Mouse (Mus musculus): ENCODE measurements at regions not wholly inside any gene's neighbourhood (a gene's known extent, or its start where the extent isn't known, plus 50 kb on each side); places are given as distances from the start of the nearest gene placed in this dataset.
"Not testable (repeated sequence)": the region's sequence is repeated elsewhere in the genome, so short reads cannot be mapped to it uniquely, and the experiment has no call there.

DNA sequence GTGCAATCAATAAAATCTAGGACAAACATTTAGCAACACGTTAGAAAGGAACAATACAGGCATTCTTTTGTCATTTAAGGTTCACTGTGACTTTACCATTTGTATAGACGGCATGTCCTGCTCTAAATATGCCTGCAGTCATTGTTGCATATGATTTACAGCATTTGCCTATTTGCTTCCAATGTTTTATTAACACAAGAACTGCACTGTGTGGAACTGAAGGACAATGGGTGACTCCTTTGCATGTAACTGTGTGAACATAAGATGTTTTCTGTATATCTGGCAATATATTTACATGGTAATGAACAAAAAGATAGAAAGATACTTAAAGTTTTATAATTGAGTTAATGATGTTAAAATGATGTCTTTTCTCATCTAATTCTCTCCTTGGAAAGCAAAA, 57.1 kb downstream of the Pou4f1 start:
- WGBS: 5% methylated on average over 2 of the region's 2 CpGs
- H3K4me2 ChIP-seq (replicated peaks): no peak overlapping the region
- H3K4me1 ChIP-seq: peaks cover 6% of the 10 kb centered on the region; the same call in 1 of the 2 replicates
- H3K27ac ChIP-seq: no peak overlapping the region
- no peaks in the 10 kb centered on the region for H3K9me3 ChIP-seq
- H3K27me3 ChIP-seq (replicated peaks): no peaks in the 10 kb centered on the region
- ATAC-seq (ENCODE audit: low FRiP score, low read depth): peak; percentile 53; the same call in 1 of the 2 replicates
- H3K4me3 ChIP-seq: no peak overlapping the region
- H3K9ac ChIP-seq: no peak overlapping the region
- H3K36me3 ChIP-seq: no peaks in the 10 kb centered on the region

DNA sequence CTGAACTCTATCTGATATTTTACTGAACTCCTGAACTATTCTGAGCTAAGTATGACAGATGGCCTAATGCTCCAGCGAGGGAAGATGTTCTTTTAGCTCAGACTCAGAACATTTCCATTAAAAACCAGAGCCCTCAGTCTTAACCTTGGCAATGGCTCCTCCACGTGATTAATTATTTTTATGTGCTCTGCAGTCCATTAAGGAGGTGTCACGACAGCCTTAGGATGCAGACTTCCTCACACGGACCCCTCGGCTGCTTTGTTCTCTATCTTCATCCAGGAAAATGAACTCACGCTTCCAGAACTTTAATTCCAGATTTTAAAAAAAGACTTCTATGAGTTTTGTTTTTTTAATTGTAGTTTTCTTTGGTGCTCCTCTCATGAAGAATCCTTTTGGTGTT, 57.5 kb downstream of the Pou4f1 start:
- no peaks in the 10 kb centered on the region for H3K9me3 ChIP-seq
- WGBS: 13% methylated on average over 6 of the region's 6 CpGs
- H3K4me2 ChIP-seq (replicated peaks): no peak overlapping the region
- H3K4me1 ChIP-seq: peaks cover 6% of the 10 kb centered on the region; the same call in 1 of the 2 replicates
- H3K4me3 ChIP-seq: no peak overlapping the region
- ATAC-seq (ENCODE audit: low FRiP score, low read depth): peak; percentile 72; the same call in 1 of the 2 replicates
- no peak overlapping the region for H3K9ac ChIP-seq
- H3K36me3 ChIP-seq: no peaks in the 10 kb centered on the region
- no peak overlapping the region for H3K27ac ChIP-seq
- H3K27me3 ChIP-seq (replicated peaks): no peaks in the 10 kb centered on the region

DNA sequence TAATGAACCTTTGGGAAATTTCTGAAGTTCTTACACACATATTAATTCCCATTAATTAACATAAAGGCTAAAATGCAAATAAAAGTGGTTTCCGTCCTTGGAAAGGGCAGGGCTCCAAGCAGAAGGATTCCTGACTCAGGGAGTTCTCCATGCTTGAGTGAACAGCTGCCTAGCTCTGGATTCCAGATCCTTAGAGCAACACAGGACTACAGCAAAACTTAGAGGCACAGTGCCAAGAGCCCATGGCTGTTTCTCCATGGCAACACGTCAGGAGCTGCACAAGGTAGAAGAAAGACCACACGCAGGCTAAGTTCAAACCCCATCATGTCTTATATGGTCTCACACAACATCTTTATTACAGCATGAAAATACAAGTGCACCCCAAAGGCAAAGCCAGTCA, 61.7 kb downstream of the Pou4f1 start:
- peaks cover 6% of the 10 kb centered on the region; the same call in 1 of the 2 replicates for H3K4me1 ChIP-seq
- H3K4me2 ChIP-seq (replicated peaks): no peak overlapping the region
- no peaks in the 10 kb centered on the region for H3K27me3 ChIP-seq (replicated peaks)
- no peak overlapping the region for H3K27ac ChIP-seq
- H3K9me3 ChIP-seq: no peaks in the 10 kb centered on the region
- no peak overlapping the region for H3K9ac ChIP-seq
- no peak for ATAC-seq (ENCODE audit: low FRiP score, low read depth)
- no peak overlapping the region for H3K4me3 ChIP-seq
- no peaks in the 10 kb centered on the region for H3K36me3 ChIP-seq
- 72% methylated on average over 3 of the region's 3 CpGs for WGBS

DNA sequence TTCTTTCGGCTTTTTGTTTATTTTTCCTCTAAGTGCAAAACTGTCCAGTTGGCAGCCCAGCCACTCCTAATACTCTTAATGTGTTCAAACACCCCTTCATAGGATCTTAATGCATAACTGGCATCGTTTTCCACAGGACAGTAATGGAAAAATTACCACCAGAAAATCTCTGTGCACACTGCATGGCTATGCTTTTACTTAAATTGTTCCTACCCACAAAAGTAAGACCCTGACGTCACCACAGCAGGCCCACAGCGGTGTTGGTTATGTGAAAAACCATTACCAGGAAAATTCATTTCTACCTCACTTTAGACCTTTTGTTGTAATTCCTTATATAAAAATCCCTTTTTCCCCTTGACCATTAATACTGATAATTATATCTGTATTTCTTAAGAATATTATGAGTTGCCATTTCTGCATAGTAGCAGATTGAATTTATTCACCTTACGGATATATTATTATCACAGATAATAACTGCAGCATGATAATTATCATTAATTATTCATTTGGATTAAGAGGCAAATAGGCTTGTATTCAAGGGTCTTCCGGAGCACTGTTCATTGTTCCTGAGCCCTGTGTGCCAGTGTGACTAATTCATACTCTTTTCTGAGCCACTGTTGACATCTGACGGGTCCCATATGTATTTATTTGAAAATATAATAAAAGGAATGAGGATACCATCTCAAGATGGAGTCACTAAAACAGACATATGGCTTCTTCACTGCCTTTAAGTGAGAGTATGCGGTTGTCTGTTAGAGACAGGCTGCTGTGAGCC, 78.3 kb downstream of the Pou4f1 start:
- WGBS: 72% methylated on average over 8 of the region's 8 CpGs
- no peak overlapping the region for H3K27ac ChIP-seq
- ATAC-seq (ENCODE audit: low FRiP score, low read depth): no peak

DNA sequence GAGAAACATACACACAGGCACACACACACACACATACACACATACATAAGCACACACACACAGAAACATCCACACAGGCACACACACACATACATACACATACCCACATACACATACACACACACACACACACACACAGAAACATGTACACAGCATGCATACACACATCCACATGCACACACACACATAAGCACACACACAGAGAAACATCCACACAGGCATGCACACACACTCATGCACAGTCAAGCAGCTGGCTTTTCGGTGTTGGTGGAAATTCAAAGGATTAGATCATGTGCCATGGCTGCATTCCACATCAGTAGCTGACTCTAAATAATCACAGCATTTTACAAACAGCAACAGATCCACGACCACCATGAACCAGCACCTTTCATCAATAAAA, 78.9 kb downstream of the Pou4f1 start:
- H3K4me2 ChIP-seq (replicated peaks): no peak overlapping the region
- H3K27ac ChIP-seq: no peak overlapping the region
- H3K36me3 ChIP-seq: no peaks in the 10 kb centered on the region
- 80% methylated on average over 2 of the region's 2 CpGs for WGBS
- no peak overlapping the region for H3K9ac ChIP-seq
- no peaks in the 10 kb centered on the region for H3K4me1 ChIP-seq
- ATAC-seq (ENCODE audit: low FRiP score, low read depth): no peak
- H3K9me3 ChIP-seq: no peaks in the 10 kb centered on the region
- H3K27me3 ChIP-seq (replicated peaks): no peaks in the 10 kb centered on the region
- H3K4me3 ChIP-seq: no peak overlapping the region

More for the DNA sequence above, 78.3 kb downstream of the Pou4f1 start:
- Histone ChIP-seq H3K27me3 (replicated peaks) (no peaks in the 10 kb centered on the region), H3K9me3 (no peaks in the 10 kb centered on the region), H3K4me1 (no peaks in the 10 kb centered on the region), H3K4me2 (replicated peaks) (no peak overlapping the region), H3K4me3 (no peak overlapping the region), H3K9ac (no peak overlapping the region), H3K36me3 (no peaks in the 10 kb centered on the region)

DNA sequence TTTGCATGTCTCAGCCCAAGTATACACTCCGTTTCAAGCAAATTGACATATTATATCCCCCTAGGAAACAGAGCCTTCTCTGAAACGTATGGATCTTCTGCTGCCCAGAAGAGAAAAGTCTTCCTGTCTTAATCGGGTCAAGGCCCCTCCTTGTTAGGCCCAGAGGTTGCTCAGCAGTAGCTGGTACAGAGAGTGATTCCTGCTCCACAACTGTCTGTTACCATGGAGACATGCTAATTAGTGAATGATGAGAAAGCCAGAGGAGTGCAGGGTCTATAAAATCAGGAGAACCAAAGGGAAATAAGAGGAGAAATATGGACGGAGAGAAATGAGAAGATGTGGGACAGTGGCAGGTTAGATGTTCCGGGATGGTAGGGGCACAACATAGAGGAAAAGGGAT, 86.8 kb downstream of the Pou4f1 start:
- H3K27me3 ChIP-seq (replicated peaks): no peaks in the 10 kb centered on the region
- H3K4me1 ChIP-seq: peaks cover 3% of the 10 kb centered on the region; the same call in 1 of the 2 replicates
- H3K4me2 ChIP-seq (replicated peaks): no peak overlapping the region
- ATAC-seq (ENCODE audit: low FRiP score, low read depth): peak; percentile 71; the same call in 1 of the 2 replicates
- H3K36me3 ChIP-seq: no peaks in the 10 kb centered on the region
- 53% methylated on average over 5 of the region's 5 CpGs for WGBS
- H3K27ac ChIP-seq: no peak overlapping the region
- no peak overlapping the region for H3K4me3 ChIP-seq
- H3K9me3 ChIP-seq: no peaks in the 10 kb centered on the region
- H3K9ac ChIP-seq: no peak overlapping the region

DNA sequence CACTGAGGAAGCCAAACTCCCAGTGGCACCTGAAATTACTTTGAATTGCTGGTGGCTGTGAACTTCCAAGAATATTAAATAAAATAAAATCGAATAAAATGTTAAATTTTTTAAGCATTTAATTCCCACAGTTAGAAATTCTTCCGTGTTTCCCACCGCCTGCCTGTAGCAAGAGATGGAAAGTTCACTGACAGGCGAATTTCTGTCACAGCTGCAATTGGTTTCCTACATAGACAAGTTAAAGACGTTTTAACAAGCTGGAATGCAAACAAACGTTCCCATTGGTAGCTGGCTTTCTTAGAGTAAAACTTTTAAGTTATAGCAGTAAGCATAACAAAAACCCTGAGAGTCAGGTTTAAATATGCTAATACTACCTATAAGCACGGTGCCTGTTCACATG, 95.0 kb downstream of the Pou4f1 start:
- no peaks in the 10 kb centered on the region for H3K36me3 ChIP-seq
- no peak for ATAC-seq (ENCODE audit: low FRiP score, low read depth)
- WGBS: 80% methylated on average over 7 of the region's 7 CpGs

DNA sequence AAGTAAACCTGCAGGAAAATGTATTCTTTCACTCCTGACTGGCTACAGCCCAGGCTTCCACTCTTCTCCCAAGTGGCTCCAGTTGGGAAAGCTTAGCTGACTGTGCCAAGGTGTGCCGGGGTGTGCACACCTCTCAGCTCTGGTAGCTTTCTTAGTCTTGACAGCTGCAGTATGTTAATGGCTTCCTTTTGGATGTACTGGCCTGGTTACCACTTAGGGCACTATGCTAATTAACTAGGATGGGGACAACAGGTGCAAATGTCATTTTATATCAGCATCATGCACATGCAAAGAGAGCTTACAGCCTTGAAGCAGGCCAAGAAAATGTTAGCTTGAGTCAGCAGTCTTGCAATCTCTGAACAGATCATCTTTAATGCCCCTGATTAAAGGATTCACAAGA, 111.2 kb downstream of the Pou4f1 start:
- WGBS: 75% methylated on average over 1 of the region's 1 CpGs
- H3K4me3 ChIP-seq: no peak overlapping the region
- H3K4me1 ChIP-seq: no peaks in the 10 kb centered on the region
- no peak overlapping the region for H3K9ac ChIP-seq
- no peak overlapping the region for H3K4me2 ChIP-seq (replicated peaks)
- H3K27me3 ChIP-seq (replicated peaks): no peaks in the 10 kb centered on the region
- no peak for ATAC-seq (ENCODE audit: low FRiP score, low read depth)
- no peak overlapping the region for H3K27ac ChIP-seq
- no peaks in the 10 kb centered on the region for H3K36me3 ChIP-seq
- no peaks in the 10 kb centered on the region for H3K9me3 ChIP-seq

More for the DNA sequence above, 95.0 kb downstream of the Pou4f1 start:
- no peak overlapping the region for H3K4me3 ChIP-seq
- no peak overlapping the region for H3K9ac ChIP-seq
- H3K27me3 ChIP-seq (replicated peaks): no peaks in the 10 kb centered on the region
- H3K4me2 ChIP-seq (replicated peaks): no peak overlapping the region
- H3K4me1 ChIP-seq: no peaks in the 10 kb centered on the region
- H3K9me3 ChIP-seq: no peaks in the 10 kb centered on the region
- no peak overlapping the region for H3K27ac ChIP-seq

DNA sequence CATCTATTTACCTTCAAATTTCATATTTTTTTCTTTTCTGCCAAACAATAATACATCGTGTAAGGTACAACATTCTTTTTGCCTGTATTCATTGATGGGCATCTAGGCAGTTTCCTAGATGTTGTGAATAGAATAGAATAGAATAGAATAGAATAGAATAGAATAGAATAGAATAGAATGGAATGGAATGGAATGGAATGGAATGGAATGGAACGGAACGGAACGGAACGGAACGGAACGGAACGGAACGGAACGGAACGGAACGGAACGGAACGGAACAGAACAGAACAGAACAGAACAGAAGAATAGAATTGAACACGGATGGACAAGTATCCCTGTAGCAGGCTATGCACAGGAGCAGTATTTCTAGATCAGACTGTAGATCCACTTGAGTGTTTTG, 131.0 kb downstream of the Pou4f1 start:
- not testable (repeated sequence) for H3K27me3 ChIP-seq (replicated peaks); H3K4me2 ChIP-seq (replicated peaks); H3K36me3 ChIP-seq; H3K4me1 ChIP-seq; ATAC-seq (ENCODE audit: low FRiP score, low read depth); H3K9me3 ChIP-seq; H3K27ac ChIP-seq; H3K9ac ChIP-seq; H3K4me3 ChIP-seq
- WGBS: 94% methylated on average over 15 of the region's 15 CpGs

DNA sequence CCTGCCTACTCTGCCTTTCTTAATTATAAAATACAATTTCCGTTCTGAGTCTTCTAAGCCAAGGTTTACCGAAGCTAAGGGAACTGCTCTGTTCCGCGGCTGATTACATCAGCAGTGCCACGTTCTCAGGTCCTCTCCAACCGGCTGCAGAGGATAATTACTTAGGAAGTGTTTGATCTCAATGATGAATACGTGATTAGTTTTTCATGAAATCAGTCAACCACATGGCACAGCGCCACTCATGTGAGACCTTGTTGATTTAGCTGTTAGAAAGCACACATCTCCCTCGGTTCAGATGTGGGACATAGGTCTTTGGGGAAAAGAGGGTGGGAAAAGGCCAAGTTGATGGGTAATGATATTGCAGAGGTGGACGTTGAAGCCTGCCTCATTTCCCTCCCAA, 141.7 kb downstream of the Pou4f1 start:
- no peak overlapping the region for H3K27ac ChIP-seq
- no peaks in the 10 kb centered on the region for H3K27me3 ChIP-seq (replicated peaks)
- H3K4me3 ChIP-seq: no peak overlapping the region
- H3K9ac ChIP-seq: no peak overlapping the region
- no peaks in the 10 kb centered on the region for H3K36me3 ChIP-seq
- H3K4me2 ChIP-seq (replicated peaks): no peak overlapping the region
- no peaks in the 10 kb centered on the region for H3K4me1 ChIP-seq
- H3K9me3 ChIP-seq: no peaks in the 10 kb centered on the region
- 66% methylated on average over 10 of the region's 10 CpGs for WGBS
- ATAC-seq (ENCODE audit: low FRiP score, low read depth): no peak

DNA sequence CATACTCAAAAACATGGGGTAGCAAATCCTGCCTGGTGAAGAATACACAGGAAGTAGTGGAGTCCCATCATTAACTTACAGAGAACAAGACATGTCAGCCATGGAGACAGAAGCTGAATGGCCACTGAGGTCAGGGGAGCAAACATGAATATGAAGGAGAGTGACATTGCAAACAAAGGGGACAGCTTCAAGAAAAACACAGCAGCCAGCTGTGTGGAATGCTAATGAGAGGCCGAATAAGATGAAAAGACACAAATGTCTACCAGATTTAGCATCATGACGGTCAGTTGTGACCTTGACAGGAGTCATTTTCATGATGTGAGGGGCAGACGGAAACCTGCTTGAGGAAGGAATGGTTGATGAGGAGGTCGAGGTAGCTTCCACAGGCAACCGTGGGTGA, 167.7 kb downstream of the Pou4f1 start:
- H3K4me1 ChIP-seq: peaks cover 10% of the 10 kb centered on the region; the same call in 1 of the 2 replicates
- no peak for ATAC-seq (ENCODE audit: low FRiP score, low read depth)
- no peaks in the 10 kb centered on the region for H3K9me3 ChIP-seq
- H3K9ac ChIP-seq: no peak overlapping the region
- no peak overlapping the region for H3K4me3 ChIP-seq
- H3K27ac ChIP-seq: no peak overlapping the region
- H3K36me3 ChIP-seq: no peaks in the 10 kb centered on the region
- WGBS: 53% methylated on average over 5 of the region's 5 CpGs
- H3K4me2 ChIP-seq (replicated peaks): no peak overlapping the region
- H3K27me3 ChIP-seq (replicated peaks): no peaks in the 10 kb centered on the region

DNA sequence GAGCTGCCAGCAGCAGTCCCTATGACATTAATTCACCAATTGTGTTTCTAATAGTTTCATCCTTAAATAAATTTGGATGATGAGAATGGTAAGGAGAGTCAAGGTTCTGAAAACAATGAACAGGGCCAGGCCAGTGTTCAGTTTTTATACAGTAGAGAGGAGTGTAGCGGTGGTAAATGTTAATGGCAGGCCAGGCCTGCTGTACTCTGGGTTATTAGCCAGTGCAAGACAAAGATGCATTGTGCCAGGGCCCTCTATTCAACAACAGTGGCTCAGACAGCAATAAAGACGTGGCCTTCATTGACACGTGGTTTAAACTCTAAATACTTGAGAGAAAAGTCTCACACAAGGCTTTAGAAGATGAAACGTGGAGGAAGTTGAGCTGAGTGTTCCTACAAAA, 169.5 kb downstream of the Pou4f1 start:
- H3K27ac ChIP-seq: no peak overlapping the region; the same call in 1 of the 2 replicates
- peak; percentile 83 for ATAC-seq (ENCODE audit: low FRiP score, low read depth)
- H3K36me3 ChIP-seq: no peaks in the 10 kb centered on the region

More for the DNA sequence above, 169.5 kb downstream of the Pou4f1 start:
- peaks cover 10% of the 10 kb centered on the region; the same call in 1 of the 2 replicates for H3K4me1 ChIP-seq
- H3K4me2 ChIP-seq (replicated peaks): no peak overlapping the region
- H3K9me3 ChIP-seq: no peaks in the 10 kb centered on the region
- 5% methylated on average over 4 of the region's 4 CpGs for WGBS
- H3K27me3 ChIP-seq (replicated peaks): no peaks in the 10 kb centered on the region
- no peak overlapping the region for H3K4me3 ChIP-seq
- H3K9ac ChIP-seq: no peak overlapping the region
